Mouse (Mus musculus) myocyte (in vitro differentiated cells): ENCODE measurements at regions not wholly inside any gene's neighbourhood (a gene's known extent, or its start where the extent isn't known, plus 50 kb on each side); places are given as distances from the start of the nearest gene placed in this dataset.

Experiments
- CEBPB ChIP-seq: IDR thresholded peaks from 2 replicates; pipeline ENCODE4 v1.6.1; 2011; ENCODE audit warnings: mild to moderate bottlenecking, moderate library complexity; ENCODE audit not compliant: poor library complexity, insufficient read depth, severe bottlenecking
- E2F4 ChIP-seq: IDR thresholded peaks from one replicate; pipeline ENCODE4 v1.6.1; 2011; ENCODE audit warnings: mild to moderate bottlenecking, control low read depth, moderate library complexity; ENCODE audit not compliant: insufficient read depth
- MAX ChIP-seq: IDR thresholded peaks from one replicate; pipeline ENCODE4 v1.6.1; 2011; ENCODE audit warnings: low read depth, mild to moderate bottlenecking, control low read depth
- MYOD1 ChIP-seq, 3 experiments: IDR thresholded peaks; one replicate each; pipeline ENCODE4 v1.6.1; 2011; ENCODE audit warnings: control low read depth in 2 of 3, low read depth in 2 of 3, mild to moderate bottlenecking in 2 of 3, moderate library complexity in 1 of 3; ENCODE audit not compliant: insufficient read length in 2 of 3, control insufficient read depth in 1 of 3
- MYOG ChIP-seq, 3 experiments: IDR thresholded peaks; one replicate each; pipeline ENCODE4 v1.6.1; 2011; ENCODE audit warnings: control low read depth in 2 of 3, low read depth in 2 of 3, mild to moderate bottlenecking in 2 of 3; ENCODE audit not compliant: insufficient read length in 2 of 3, control insufficient read depth in 1 of 3, insufficient read depth in 1 of 3
- POLR2A ChIP-seq: IDR thresholded peaks from one replicate; pipeline ENCODE4 v1.6.1; 2011; ENCODE audit warnings: low read depth, mild to moderate bottlenecking, control low read depth, moderate library complexity; ENCODE audit not compliant: insufficient read length
- POLR2AphosphoS2 ChIP-seq: IDR thresholded peaks from one replicate; pipeline ENCODE4 v1.6.1; 2011; ENCODE audit warnings: low read depth, control low read depth; ENCODE audit not compliant: insufficient read length
- REST ChIP-seq: IDR thresholded peaks from one replicate; pipeline ENCODE4 v1.6.1; 2011; ENCODE audit warnings: mild to moderate bottlenecking, control low read depth, moderate library complexity; ENCODE audit not compliant: insufficient read depth, insufficient read length
- SRF ChIP-seq: IDR thresholded peaks from one replicate; pipeline ENCODE4 v1.6.1; 2011; ENCODE audit warnings: low read depth; ENCODE audit not compliant: control insufficient read depth, insufficient read length
- TCF12 ChIP-seq: IDR thresholded peaks from one replicate; pipeline ENCODE4 v1.6.1; 2011; ENCODE audit warnings: mild to moderate bottlenecking, control low read depth; ENCODE audit not compliant: poor library complexity, insufficient read depth, severe bottlenecking
- TCF3 ChIP-seq: IDR thresholded peaks from one replicate; pipeline ENCODE4 v1.6.1; 2011; ENCODE audit warnings: low read depth, control low read depth; ENCODE audit not compliant: insufficient read length
- USF1 ChIP-seq: IDR thresholded peaks from one replicate; pipeline ENCODE4 v1.6.1; 2011; ENCODE audit warnings: low read depth, mild to moderate bottlenecking, control low read depth, moderate library complexity

DNA sequence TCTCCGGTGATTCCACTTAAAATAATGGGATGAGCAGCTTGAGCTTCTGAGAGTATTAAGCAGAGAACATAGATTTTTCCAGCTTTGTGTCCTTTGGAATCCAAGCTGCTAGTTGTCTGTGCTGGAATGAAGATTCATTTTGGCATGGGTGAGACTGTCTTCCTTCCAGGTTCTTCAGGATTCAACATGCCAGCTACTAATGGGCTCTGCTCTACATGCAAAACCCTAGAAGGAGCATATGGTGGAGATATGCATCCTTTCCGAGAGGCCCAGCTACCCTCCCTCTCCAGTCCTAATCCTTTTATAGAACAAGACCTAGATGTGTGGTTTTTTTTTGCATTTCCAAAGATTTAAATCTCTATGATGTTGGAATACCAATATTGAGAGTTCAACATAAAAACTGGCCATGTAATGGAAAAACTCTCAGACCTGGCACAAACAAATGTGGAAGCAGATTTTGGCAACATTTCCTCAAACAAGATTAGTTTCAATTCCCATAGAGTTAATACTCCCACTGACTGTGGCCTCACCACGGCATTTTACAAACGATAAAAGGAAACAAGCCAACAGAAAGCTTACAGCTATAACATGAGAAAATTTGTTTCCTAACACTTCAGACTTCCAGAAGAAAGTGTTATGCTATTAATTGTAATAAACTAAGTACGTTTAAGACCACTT lies 364.5 kb downstream of the Sv2b start:
- TF ChIP-seq CEBPB, result no peak
- TF ChIP-seq MAX, result no peak
- TF ChIP-seq MYOG (IDR thresholded peaks at IDR 0.05; ENCODE audit: control insufficient read depth in 1 of 3, insufficient read depth in 1 of 3, insufficient read length in 2 of 3, low read depth in 2 of 3), result no peak
- TF ChIP-seq USF1, result no peak
- TF ChIP-seq POLR2A, result no peak
- TF ChIP-seq MYOD1 (IDR thresholded peaks at IDR 0.05; ENCODE audit: control insufficient read depth in 1 of 3, insufficient read length in 2 of 3, low read depth in 2 of 3), result no peak
- TF ChIP-seq REST, result no peak
- no peak for TF ChIP-seq E2F4
- no peak for TF ChIP-seq POLR2AphosphoS2
- TF ChIP-seq SRF, result no peak
- TF ChIP-seq TCF12, result no peak
- no peak for TF ChIP-seq TCF3
